Mouse (Mus musculus): ENCODE results near the gene 0610012G03Rik.

GRCm38 (mm10) chr16:31993946-31994345 is 45.7 kb upstream of the 0610012G03Rik start:
- TF ChIP-seq CTCF (IDR thresholded peaks at IDR 0.05): no peak
- TF ChIP-seq EP300 (IDR thresholded peaks at IDR 0.05): no peak

All from lung, postnatal 0 days (tissue).